Mouse (Mus musculus) C2C12 (cell line): ENCODE measurements around the gene Oxsm. TPM values are rescaled to one million over a fixed set of nuclear protein-coding genes. Genes with fewer than 3 reads are reported as not detected.

Source experiments
- H3K27me3 ChIP-seq: one replicate; pipeline ENCODE4 v1.6.1; 2011; ENCODE audit not compliant: control insufficient read depth, insufficient read depth, insufficient read length
- H3K36me3 ChIP-seq: one replicate; pipeline ENCODE4 v1.6.1; 2011; ENCODE audit not compliant: control insufficient read depth, insufficient read depth
- H3K4me3 ChIP-seq: one replicate; pipeline ENCODE4 v1.5.1; 2011; ENCODE audit warnings: mild to moderate bottlenecking, control low read depth; ENCODE audit not compliant: poor library complexity, insufficient read depth, severe bottlenecking
- H3K79me2 ChIP-seq: one replicate; pipeline ENCODE4 v1.6.1; 2011; ENCODE audit not compliant: control insufficient read depth, insufficient read depth
- H3K79me3 ChIP-seq: one replicate; pipeline ENCODE4 v1.6.1; 2011; ENCODE audit warnings: low read depth, control low read depth
- H3ac ChIP-seq: one replicate; pipeline ENCODE3; 2011; ENCODE audit warnings: low read depth; ENCODE audit not compliant: control insufficient read depth, insufficient read length
- CEBPB ChIP-seq: IDR thresholded peaks from one replicate; pipeline ENCODE4 v1.6.1; 2011; ENCODE audit warnings: low read depth, mild to moderate bottlenecking, control low read depth, moderate library complexity
- CTCF ChIP-seq: IDR thresholded peaks from one replicate; pipeline ENCODE4 v1.5.1; 2011; ENCODE audit not compliant: control insufficient read depth, insufficient read depth, insufficient read length
- FOSL1 ChIP-seq: IDR thresholded peaks from one replicate; pipeline ENCODE4 v1.8.0; 2011; ENCODE audit warnings: mild to moderate bottlenecking, low read length; ENCODE audit not compliant: poor library complexity, insufficient read depth, severe bottlenecking
- MAX ChIP-seq: IDR thresholded peaks from one replicate; pipeline ENCODE4 v1.6.1; 2011; ENCODE audit warnings: mild to moderate bottlenecking, control low read depth
- MYOD1 ChIP-seq: IDR thresholded peaks from one replicate; pipeline ENCODE4 v1.6.1; 2011; ENCODE audit warnings: low read depth; ENCODE audit not compliant: control insufficient read depth, insufficient read length
- MYOG ChIP-seq: IDR thresholded peaks from one replicate; pipeline ENCODE4 v1.6.1; 2011; ENCODE audit not compliant: control insufficient read depth, insufficient read length; ENCODE audit errors: extremely low read depth
- USF1 ChIP-seq: IDR thresholded peaks from one replicate; pipeline ENCODE4 v1.6.1; 2011; ENCODE audit warnings: low read depth, mild to moderate bottlenecking, control low read depth, moderate library complexity
- polyA plus RNA-seq: library from polyadenylated mRNA; unstranded; fragments of >200 nt; fragmentation: generic; extraction: Trizol; gene quantifications from one replicate; pipeline ENCODE4 v1.2.1, GENCODE M21; 2012; ENCODE audit warnings: missing spikeins

The Oxsm gene
- polyA plus RNA-seq, 1 experiment, result 3.6 TPM

- no peaks in the 10 kb centered on the region for H3K27me3 ChIP-seq
- no peaks in the 10 kb centered on the region for H3K79me2 ChIP-seq
- no peak overlapping the region for H3ac ChIP-seq
- H3K36me3 ChIP-seq, result no peaks in the 10 kb centered on the region
- TF ChIP-seq CTCF (no peak), FOSL1 (no peak), USF1 (no peak)
- no peak overlapping the region for H3K4me3 ChIP-seq
- no peaks in the 10 kb centered on the region for H3K79me3 ChIP-seq
These were observed 48.5 kb downstream of the Oxsm start for GRCm38 (mm10) chr14:16200969-16201638.

- Histone ChIP-seq H3K27me3 (no peaks in the 10 kb centered on the region), H3K4me3 (no peak overlapping the region), H3K36me3 (no peaks in the 10 kb centered on the region), H3K79me3 (no peaks in the 10 kb centered on the region), H3ac (no peak overlapping the region), H3K79me2 (no peaks in the 10 kb centered on the region)
- TF ChIP-seq MAX (no peak), CEBPB (no peak), CTCF (no peak), USF1 (no peak), MYOD1 (no peak), FOSL1 (no peak), MYOG (no peak)
These were observed 49.2 kb downstream of the Oxsm start for GRCm38 (mm10) chr14:16200220-16200912.

- Histone ChIP-seq H3K79me3 (no peaks in the 10 kb centered on the region), H3K27me3 (no peaks in the 10 kb centered on the region), H3K79me2 (no peaks in the 10 kb centered on the region), H3ac (no peak overlapping the region), H3K36me3 (no peaks in the 10 kb centered on the region), H3K4me3 (no peak overlapping the region)
- no peak for TF ChIP-seq USF1
- no peak for TF ChIP-seq MAX
These were observed 53.1 kb downstream of the Oxsm start for GRCm38 (mm10) chr14:16196518-16196917.

- Histone ChIP-seq H3K79me2 (no peaks in the 10 kb centered on the region), H3K4me3 (no peak overlapping the region), H3K27me3 (no peaks in the 10 kb centered on the region), H3K79me3 (no peaks in the 10 kb centered on the region), H3K36me3 (no peaks in the 10 kb centered on the region), H3ac (no peak overlapping the region)
- TF ChIP-seq MAX, result no peak
- TF ChIP-seq CTCF, result no peak
- no peak for TF ChIP-seq FOSL1
- TF ChIP-seq MYOG, result no peak
- TF ChIP-seq CEBPB, result no peak
- no peak for TF ChIP-seq USF1
- TF ChIP-seq MYOD1, result no peak
These were observed 54.1 kb downstream of the Oxsm start for GRCm38 (mm10) chr14:16195486-16195885.

GRCm38 (mm10) chr14:16194125-16194524 is 55.5 kb downstream of the Oxsm start:
- H3K36me3 ChIP-seq, result no peaks in the 10 kb centered on the region
- no peak overlapping the region for H3ac ChIP-seq
- H3K79me3 ChIP-seq, result no peaks in the 10 kb centered on the region
- TF ChIP-seq MAX, result no peak
- TF ChIP-seq MYOG, result no peak
- TF ChIP-seq MYOD1, result no peak
- TF ChIP-seq FOSL1, result no peak
- no peak for TF ChIP-seq USF1
- TF ChIP-seq CTCF, result no peak
- no peak for TF ChIP-seq CEBPB
- no peak overlapping the region for H3K4me3 ChIP-seq
- H3K79me2 ChIP-seq, result no peaks in the 10 kb centered on the region
- H3K27me3 ChIP-seq, result no peaks in the 10 kb centered on the region

GRCm38 (mm10) chr14:16189142-16189541 is 60.5 kb downstream of the Oxsm start:
- Histone ChIP-seq H3ac (no peak overlapping the region), H3K4me3 (no peak overlapping the region), H3K79me3 (no peaks in the 10 kb centered on the region), H3K36me3 (no peaks in the 10 kb centered on the region), H3K79me2 (no peaks in the 10 kb centered on the region), H3K27me3 (no peaks in the 10 kb centered on the region)
- TF ChIP-seq MYOD1 (no peak), MAX (no peak), FOSL1 (no peak), MYOG (no peak), CTCF (no peak), CEBPB (no peak), USF1 (no peak)

Other genes starting within 250 kb of the Oxsm start
- 7.4 TPM for gene Ngly1, start 528 bp downstream of the Oxsm start, polyA plus RNA-seq
- gene Top2b, start 115.4 kb upstream of the Oxsm start, polyA plus RNA-seq, result 12.4 TPM